Mouse (Mus musculus) heart, embryonic 11.5 days (tissue): ENCODE data around the gene Agfg1. TPM values are rescaled to one million over a fixed set of nuclear protein-coding genes. Genes with fewer than 3 reads are reported as not detected.

Source experiments
- ATAC-seq: fragments of 200-750 bp; cut with Nextera tagmentation; replicated peaks from 2 replicates; pipeline ENCODE4 v1.8.0; 2017; ENCODE audit warnings: moderate library complexity; ENCODE audit not compliant: insufficient number of reproducible peaks, low FRiP score, low TSS enrichment
- H3K27ac ChIP-seq: fragments of 300-500 bp; sonication (generic); 2 replicates; pipeline ENCODE4 v1.5.1; 2014; ENCODE audit warnings: mild to moderate bottlenecking, low read depth, low read length
- H3K27me3 ChIP-seq: fragments of 300-500 bp; sonication (generic); 2 replicates; pipeline ENCODE4 v1.6.1; 2014; ENCODE audit warnings: mild to moderate bottlenecking, low read length, mixed read lengths; ENCODE audit not compliant: control insufficient read depth, insufficient read depth
- H3K36me3 ChIP-seq: fragments of 300-500 bp; sonication (generic); 2 replicates; pipeline ENCODE4 v1.6.1; 2014; ENCODE audit warnings: mild to moderate bottlenecking, low read length, moderate library complexity, mixed read lengths; ENCODE audit not compliant: control insufficient read depth, insufficient read depth
- H3K4me1 ChIP-seq: fragments of 300-500 bp; sonication (generic); 2 replicates; pipeline ENCODE4 v1.6.1; 2014; ENCODE audit warnings: low read length; ENCODE audit not compliant: control insufficient read depth, insufficient read depth
- H3K4me2 ChIP-seq: fragments of 300-500 bp; sonication (generic); 2 replicates; pipeline ENCODE4 v1.6.1; 2014; ENCODE audit warnings: mild to moderate bottlenecking, moderate library complexity
- H3K4me3 ChIP-seq: fragments of 300-500 bp; sonication (generic); 2 replicates; pipeline ENCODE4 v1.5.1; 2014; ENCODE audit warnings: low read depth, low read length
- H3K9ac ChIP-seq: fragments of 300-500 bp; sonication (generic); 2 replicates; pipeline ENCODE4 v1.6.1; 2014; ENCODE audit warnings: mild to moderate bottlenecking, low read depth, low read length, moderate library complexity
- H3K9me3 ChIP-seq: fragments of 300-500 bp; sonication (generic); replicated peaks from 2 replicates; pipeline ENCODE4 v1.6.1; 2016; ENCODE audit warnings: low read length; ENCODE audit not compliant: control insufficient read depth
- WGBS: fragments of 180-500 bp; shearing (Covaris S2); extraction: QIAGEN DNeasy Blood & Tissue Kit; methylation state at CpG from one replicate; pipeline ENCODE4 v1.1.7; 2014; ENCODE audit not compliant: insufficient replicate concordance; 5-methylcytosine and 5-hydroxymethylcytosine counted together
- polyA plus RNA-seq: library from polyadenylated mRNA; unstranded; fragments of >200 nt; fragmentation: Nextera tagmentation; extraction: Ambion mirVana; gene quantifications from 2 replicates; pipeline ENCODE4 v1.2.1, GENCODE M21; 2014

The Agfg1 gene
- polyA plus RNA-seq, 1 experiment from 2014 or later = 42.2 TPM

GRCm38 (mm10) chr1:82826911-82827310 is 12.4 kb upstream of the Agfg1 start:
- no peaks in the 10 kb centered on the region for H3K9me3 ChIP-seq
- H3K4me3 ChIP-seq = no peak overlapping the region
- H3K27ac ChIP-seq = no peak overlapping the region
- no peak for ATAC-seq
- no peak overlapping the region for H3K4me2 ChIP-seq
- peaks cover 9% of the 10 kb centered on the region for H3K4me1 ChIP-seq
- H3K9ac ChIP-seq = no peak overlapping the region
- no peaks in the 10 kb centered on the region for H3K27me3 ChIP-seq
- H3K36me3 ChIP-seq = no peaks in the 10 kb centered on the region
- WGBS = 45% methylated on average over 5 of the region's 5 CpGs

GRCm38 (mm10) chr1:82830771-82831170 is 8.5 kb upstream of the Agfg1 start:
- H3K4me3 ChIP-seq = no peak overlapping the region
- 86% methylated on average over 1 of the region's 1 CpGs for WGBS
- no peak overlapping the region for H3K9ac ChIP-seq
- no peak overlapping the region for H3K4me2 ChIP-seq
- H3K27me3 ChIP-seq = no peaks in the 10 kb centered on the region
- no peak overlapping the region for H3K27ac ChIP-seq
- H3K9me3 ChIP-seq = no peaks in the 10 kb centered on the region
- peaks cover 28% of the 10 kb centered on the region for H3K4me1 ChIP-seq
- ATAC-seq = no peak
- no peaks in the 10 kb centered on the region for H3K36me3 ChIP-seq

GRCm38 (mm10) chr1:82831547-82832240 is 7.6 kb upstream of the Agfg1 start:
- no peaks in the 10 kb centered on the region for H3K27me3 ChIP-seq
- 48% methylated on average over 9 of the region's 9 CpGs for whole genome bisulfite sequencing
- no peak overlapping the region; the same call in 1 of the 2 replicates for H3K4me2 ChIP-seq
- no peak overlapping the region for H3K4me3 ChIP-seq
- H3K9me3 ChIP-seq = no peaks in the 10 kb centered on the region
- ATAC-seq = peak; percentile 56
- H3K27ac ChIP-seq = peak overlapping the region; percentile 55
- H3K36me3 ChIP-seq = no peaks in the 10 kb centered on the region
- peak overlapping the region; percentile 52; the same call in 1 of the 2 replicates for H3K9ac ChIP-seq
- H3K4me1 ChIP-seq = peaks cover 32% of the 10 kb centered on the region

- Histone ChIP-seq H3K9ac (no peak overlapping the region), H3K4me2 (no peak overlapping the region), H3K36me3 (no peaks in the 10 kb centered on the region), H3K4me1 (peaks cover 30% of the 10 kb centered on the region), H3K27ac (peak overlapping the region; percentile 13), H3K9me3 (no peaks in the 10 kb centered on the region), H3K27me3 (no peaks in the 10 kb centered on the region), H3K4me3 (no peak overlapping the region)
- no peak for ATAC-seq
- WGBS = 82% methylated on average over 11 of the region's 11 CpGs
These were observed 6.7 kb upstream of the Agfg1 start for GRCm38 (mm10) chr1:82832495-82833021.

GRCm38 (mm10) chr1:82833501-82833900 is 5.8 kb upstream of the Agfg1 start:
- no peak for ATAC-seq
- Histone ChIP-seq H3K27me3 (no peaks in the 10 kb centered on the region), H3K4me1 (peaks cover 30% of the 10 kb centered on the region), H3K4me3 (no peak overlapping the region), H3K27ac (no peak overlapping the region), H3K9ac (no peak overlapping the region), H3K9me3 (no peaks in the 10 kb centered on the region), H3K36me3 (no peaks in the 10 kb centered on the region), H3K4me2 (no peak overlapping the region)
- 87% methylated on average over 2 of the region's 2 CpGs for WGBS

- Histone ChIP-seq H3K4me3 (no peak overlapping the region), H3K4me1 (peaks cover 30% of the 10 kb centered on the region), H3K27me3 (no peaks in the 10 kb centered on the region), H3K9me3 (no peaks in the 10 kb centered on the region), H3K9ac (peak overlapping the region; percentile 43; the same call in 1 of the 2 replicates), H3K27ac (peak overlapping the region; percentile 76), H3K36me3 (no peaks in the 10 kb centered on the region), H3K4me2 (peak overlapping the region; percentile 1)
- ATAC-seq = peak; percentile 69
- 24% methylated on average over 8 of the region's 8 CpGs for WGBS
These were observed 4.7 kb upstream of the Agfg1 start for GRCm38 (mm10) chr1:82834572-82834971.

DNA sequence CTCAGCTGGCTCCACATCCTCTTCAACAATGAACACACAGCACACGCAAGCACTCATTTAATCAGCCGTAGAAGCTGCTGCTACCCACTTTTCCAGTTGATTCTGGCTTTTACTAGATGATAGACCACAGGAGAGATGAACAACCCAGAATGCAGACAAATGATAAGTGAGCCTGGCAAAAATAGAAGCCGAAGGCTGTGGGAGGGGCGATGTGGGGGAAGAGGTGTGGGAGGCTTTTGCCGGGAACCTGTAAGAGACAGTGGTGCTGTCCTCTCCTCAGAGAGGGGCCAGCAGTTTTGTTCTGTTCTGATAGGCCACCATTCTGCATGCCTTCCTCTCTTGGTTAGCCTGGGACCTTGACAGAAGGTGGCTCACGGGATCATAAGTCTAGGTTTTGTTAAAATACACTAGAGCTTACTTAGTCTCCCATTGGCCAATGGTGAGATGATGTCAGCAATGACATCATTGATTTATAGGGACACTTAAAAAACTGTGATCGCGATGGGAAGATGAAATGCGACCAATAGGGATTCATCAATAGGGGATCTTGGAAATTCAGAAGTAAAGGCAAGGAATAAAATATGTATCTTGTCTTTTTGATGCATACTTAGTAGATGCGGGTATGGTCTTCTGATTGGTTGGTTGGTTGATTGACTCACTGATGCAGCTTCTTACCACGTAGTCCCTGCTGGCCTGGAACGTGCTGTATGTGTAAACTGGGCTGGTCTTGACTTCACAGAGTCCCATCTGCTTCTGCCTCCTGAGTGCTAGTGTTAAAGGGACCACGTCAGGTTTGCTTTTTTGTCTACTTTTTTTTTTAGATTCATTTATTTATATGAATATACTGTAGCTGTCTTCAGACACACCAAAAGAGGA is 2.7 kb upstream of the Agfg1 start:
- H3K9ac ChIP-seq = 0 out of 2 replicates have a peak overlapping the region, but pooled peaks have one; percentile 36
- H3K9me3 ChIP-seq = no peaks in the 10 kb centered on the region
- no peak for ATAC-seq
- 66% methylated on average over 13 of the region's 13 CpGs for WGBS
- H3K36me3 ChIP-seq = no peaks in the 10 kb centered on the region
- no peak overlapping the region for H3K4me3 ChIP-seq
- no peaks in the 10 kb centered on the region for H3K27me3 ChIP-seq
- peak overlapping the region; percentile 23 for H3K4me2 ChIP-seq
- H3K27ac ChIP-seq = peak overlapping the region; percentile 76; the same call in 1 of the 2 replicates
- peaks cover 30% of the 10 kb centered on the region for H3K4me1 ChIP-seq

GRCm38 (mm10) chr1:82837579-82837978 is 1.7 kb upstream of the Agfg1 start:
- Histone ChIP-seq H3K9me3 (no peaks in the 10 kb centered on the region), H3K9ac (no peak overlapping the region), H3K4me2 (no peak overlapping the region), H3K27ac (no peak overlapping the region), H3K4me3 (no peak overlapping the region), H3K4me1 (peaks cover 21% of the 10 kb centered on the region), H3K27me3 (no peaks in the 10 kb centered on the region), H3K36me3 (no peaks in the 10 kb centered on the region)
- ATAC-seq = no peak
- 64% methylated on average over 6 of the region's 6 CpGs for WGBS
